Mouse (Mus musculus) left cerebral cortex, postnatal 4 days (tissue): ENCODE measurements around the gene Fap. TPM values are rescaled to one million over a fixed set of nuclear protein-coding genes. Genes with fewer than 3 reads are reported as not detected.

ENCODE experiments used
- DNase-seq: peaks from one replicate; pipeline ENCODE4 v3.0.0-alpha.2; 2022
- intact Hi-C: fragments of 180-260 bp; cut with DNase I; formaldehyde crosslinking; loops from one replicate; pipeline ENCODE4 v1.15.1; 2025
- total RNA-seq, 2 experiments: library from RNA; stranded (reverse); gene quantifications; 2 replicates each; pipeline ENCODE4 v1.2.3; 2021

Gene Fap
- 1 to 10 TPM; 2.1 to 2.2 TPM for total RNA-seq

GRCm38 (mm10) chr2:62573753-62574159, at the start of gene Fap:
Gene Fap, minus strand, starts transcription at chr2:62574075.
- intact Hi-C loops = no loop called here
- DNase-seq = no peak

GRCm38 (mm10) chr2:62623024-62623441, 49.2 kb upstream of the Fap start:
- no peak for DNase-seq
- intact Hi-C loops = loop anchor here (10.0 kb wide), 2 partner anchors 268 to 638 kb away; no protein-coding TSS in a partner anchor

- DNase-seq = no peak
- intact Hi-C loops = loop anchor here (10.0 kb wide), 2 partner anchors 265 to 635 kb away; no protein-coding TSS in a partner anchor
These were observed 45.8 kb upstream of the Fap start for GRCm38 (mm10) chr2:62619679-62620078.

GRCm38 (mm10) chr2:62618934-62619341, 45.1 kb upstream of the Fap start:
- DNase-seq = no peak
- intact Hi-C loops = no loop called here

- intact Hi-C loops = no loop called here
- DNase-seq = peak; percentile 10
These were observed 39.3 kb upstream of the Fap start for GRCm38 (mm10) chr2:62613133-62613532.

- intact Hi-C loops = no loop called here
These were observed 32.3 kb upstream of the Fap start for GRCm38 (mm10) chr2:62606205-62606604.

GRCm38 (mm10) chr2:62603530-62603929, 29.7 kb upstream of the Fap start:
- intact Hi-C loops = no loop called here
- no peak for DNase-seq

More at GRCm38 (mm10) chr2:62606205-62606604, 32.3 kb upstream of the Fap start:
- no peak for DNase-seq

GRCm38 (mm10) chr2:62596586-62596985, 22.7 kb upstream of the Fap start:
- intact Hi-C loops = no loop called here

GRCm38 (mm10) chr2:62594491-62594890, 20.6 kb upstream of the Fap start:
- DNase-seq = no peak
- intact Hi-C loops = no loop called here

More at GRCm38 (mm10) chr2:62596586-62596985, 22.7 kb upstream of the Fap start:
- DNase-seq = no peak

- DNase-seq = no peak
- intact Hi-C loops = no loop called here
These were observed 17.7 kb upstream of the Fap start for GRCm38 (mm10) chr2:62591555-62591954.

- no peak for DNase-seq
- intact Hi-C loops = no loop called here
These were observed 15.5 kb upstream of the Fap start for GRCm38 (mm10) chr2:62589333-62589732.

- no peak for DNase-seq
- intact Hi-C loops = no loop called here
These were observed 11.9 kb upstream of the Fap start for GRCm38 (mm10) chr2:62585769-62586168.

GRCm38 (mm10) chr2:62574962-62575361, 1.1 kb upstream of the Fap start:
- DNase-seq = no peak

GRCm38 (mm10) chr2:62574250-62574649, 375 bp upstream of the Fap start:
- intact Hi-C loops = no loop called here
- DNase-seq = no peak

More at GRCm38 (mm10) chr2:62574962-62575361, 1.1 kb upstream of the Fap start:
- intact Hi-C loops = no loop called here

GRCm38 (mm10) chr2:62573099-62573752, 649 bp downstream of the Fap start:
- intact Hi-C loops = no loop called here
- no peak for DNase-seq

GRCm38 (mm10) chr2:62564687-62565086, 9.2 kb downstream of the Fap start:
- intact Hi-C loops = no loop called here
- DNase-seq = no peak

GRCm38 (mm10) chr2:62562661-62563485, 11.0 kb downstream of the Fap start:
- intact Hi-C loops = no loop called here
- DNase-seq = no peak

GRCm38 (mm10) chr2:62557417-62557816, 16.5 kb downstream of the Fap start:
- no peak for DNase-seq
- intact Hi-C loops = no loop called here

GRCm38 (mm10) chr2:62556349-62556748, 17.5 kb downstream of the Fap start:
- DNase-seq = no peak
- intact Hi-C loops = no loop called here

GRCm38 (mm10) chr2:62549659-62550058, 24.2 kb downstream of the Fap start:
- intact Hi-C loops = no loop called here
- DNase-seq = no peak

- intact Hi-C loops = no loop called here
- DNase-seq = no peak
These were observed 24.7 kb downstream of the Fap start for GRCm38 (mm10) chr2:62549131-62549530.

- intact Hi-C loops = no loop called here
- no peak for DNase-seq
These were observed 25.8 kb downstream of the Fap start for GRCm38 (mm10) chr2:62548104-62548503.
